Mouse (Mus musculus) embryo, embryonic 10.5 days (tissue): ENCODE data around the gene Gm10944.

Experiments used
- DNase-seq: peaks from one replicate; pipeline ENCODE4 v3.0.0-alpha.2; 2015; ENCODE audit warnings: low spot score

The Gm10944 gene

GRCm38 (mm10) chr10:10681048-10681447, at the start of gene Gm10944:
Gene Gm10944 (plus strand): TSS chr10:10681348.
- DNase-seq, result no peak

DNA sequence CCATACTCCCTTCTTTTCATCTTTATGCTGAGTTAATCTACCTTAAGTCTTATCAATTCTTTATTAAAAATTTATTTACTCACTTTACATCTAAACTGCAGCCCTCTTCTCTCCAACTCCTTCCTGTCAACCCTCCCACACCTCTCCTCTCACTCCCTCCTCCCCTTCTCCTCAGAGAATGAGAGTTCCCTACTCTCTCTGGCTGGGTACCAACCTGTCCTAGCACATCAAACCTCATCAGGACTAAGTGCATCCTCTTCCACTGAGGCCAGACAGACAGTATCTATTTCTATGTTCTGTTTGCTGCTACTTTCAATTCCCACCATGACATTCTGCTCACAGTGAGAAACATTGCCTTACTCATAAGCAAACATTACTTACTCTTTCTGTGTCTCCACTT, 25.2 kb upstream of the Gm10944 start:
- no peak for DNase-seq

DNA sequence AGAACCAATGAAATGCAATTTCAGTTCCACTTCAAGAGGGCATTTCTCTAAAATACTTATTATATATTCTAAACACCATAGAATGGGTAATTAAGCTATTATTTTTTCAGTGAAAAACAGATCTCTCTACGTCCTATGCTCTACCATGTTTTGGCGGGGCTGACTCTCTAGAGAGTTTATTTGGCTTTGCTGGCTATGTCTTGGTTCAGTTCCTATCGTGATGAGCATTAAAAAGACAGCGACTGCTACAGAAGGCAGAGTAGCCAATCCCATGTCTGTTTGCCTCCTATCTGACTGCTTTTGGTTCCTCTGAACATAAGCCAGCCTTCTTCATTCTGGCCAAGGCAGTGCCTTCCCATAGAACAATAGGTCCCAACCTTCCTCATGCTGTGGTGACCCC, 24.5 kb upstream of the Gm10944 start:
- no peak for DNase-seq

GRCm38 (mm10) chr10:10659161-10659560, 22.0 kb upstream of the Gm10944 start:
- no peak for DNase-seq

DNA sequence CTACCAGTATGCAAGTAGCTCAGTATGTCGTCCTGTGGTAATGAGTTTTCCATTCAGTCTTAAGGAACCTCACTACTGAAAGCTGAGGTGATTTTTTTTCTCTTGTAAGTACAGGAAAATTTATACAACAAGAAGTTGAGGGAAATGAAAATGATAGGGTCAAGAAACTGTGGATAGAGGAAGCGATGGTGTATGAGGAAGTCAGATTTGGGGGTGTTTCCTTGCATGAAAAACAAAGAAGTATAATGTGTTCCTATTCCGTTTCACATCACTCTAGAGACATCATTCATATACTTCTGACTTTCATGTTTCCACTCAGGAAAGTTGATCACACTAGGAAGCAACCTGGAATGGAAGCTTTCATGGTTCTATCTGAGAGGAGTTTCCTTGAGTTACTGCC, 21.2 kb upstream of the Gm10944 start:
- DNase-seq, result no peak

GRCm38 (mm10) chr10:10688907-10689667, 7.9 kb downstream of the Gm10944 start:
- peak; percentile 15 for DNase-seq

- peak; percentile 2 for DNase-seq
Measured at GRCm38 (mm10) chr10:10689668-10690223, 8.6 kb downstream of the Gm10944 start.

DNA sequence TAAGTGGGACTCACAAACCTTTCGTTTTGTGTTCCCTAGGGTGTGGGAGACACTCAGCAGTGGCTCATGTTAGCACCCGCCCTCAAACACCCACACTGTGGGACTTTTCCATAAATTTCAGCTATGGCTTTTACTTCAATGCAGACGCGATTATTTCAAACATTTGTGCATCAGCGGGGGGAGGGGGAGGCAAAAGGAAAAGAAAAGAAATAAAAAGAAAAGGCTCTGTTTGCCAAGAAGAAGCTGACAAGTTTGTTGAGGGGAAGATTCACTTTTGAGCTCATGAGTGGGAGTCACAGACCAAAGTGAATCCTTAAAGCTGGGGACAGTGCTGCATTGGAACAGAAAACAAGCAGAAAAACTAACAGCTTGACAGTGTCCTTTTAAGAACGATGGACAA, 16.3 kb downstream of the Gm10944 start:
- no peak for DNase-seq

GRCm38 (mm10) chr10:10700903-10701302, 19.8 kb downstream of the Gm10944 start:
- no peak for DNase-seq

- no peak for DNase-seq
Measured at GRCm38 (mm10) chr10:10701326-10701725, 20.2 kb downstream of the Gm10944 start.

- no peak for DNase-seq
Measured at GRCm38 (mm10) chr10:10708031-10708430, 26.9 kb downstream of the Gm10944 start.

- DNase-seq, result no peak
Measured at GRCm38 (mm10) chr10:10710359-10710758, 29.2 kb downstream of the Gm10944 start.

DNA sequence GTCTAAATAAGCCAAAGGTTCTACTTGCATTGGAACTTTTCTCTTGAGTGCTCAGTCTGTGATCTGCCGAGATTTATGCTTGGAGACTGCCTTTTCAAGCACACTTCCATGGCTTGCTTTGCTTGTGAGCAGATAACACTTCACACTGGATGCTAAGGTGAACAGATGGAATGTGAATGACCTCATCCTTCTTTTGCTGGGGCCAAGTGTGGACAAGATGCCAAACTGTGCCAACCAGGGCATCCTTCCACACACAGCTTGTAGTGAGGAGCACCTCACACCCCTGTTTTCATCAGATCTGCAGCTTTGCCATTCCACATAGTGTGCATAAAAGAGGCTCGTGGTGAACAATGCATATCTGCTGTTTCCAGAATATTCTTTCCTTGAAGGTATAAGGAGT, 29.7 kb downstream of the Gm10944 start:
- no peak for DNase-seq

DNA sequence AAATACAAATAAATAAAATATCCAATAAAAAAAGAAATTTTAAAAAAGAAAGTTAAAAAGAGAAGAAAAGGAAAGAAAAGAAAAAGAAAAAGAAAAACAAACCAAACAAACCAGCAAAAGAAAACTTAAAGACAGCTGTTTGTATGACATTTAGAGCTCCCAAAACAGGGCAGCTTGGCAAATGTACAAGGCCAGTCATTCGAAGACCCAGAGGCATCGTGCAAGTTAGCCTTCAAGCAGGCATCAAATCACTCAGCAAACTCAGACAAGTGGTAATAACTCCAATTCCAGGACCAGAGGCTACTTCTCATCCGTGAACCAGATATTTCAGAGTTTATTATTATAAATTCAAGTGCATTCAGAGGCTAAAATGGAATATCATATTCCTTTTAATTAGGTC, 45.4 kb downstream of the Gm10944 start:
- no peak for DNase-seq
